9 mouse cellular contexts compared by ENCODE assay signal in the genomic region with DNA sequence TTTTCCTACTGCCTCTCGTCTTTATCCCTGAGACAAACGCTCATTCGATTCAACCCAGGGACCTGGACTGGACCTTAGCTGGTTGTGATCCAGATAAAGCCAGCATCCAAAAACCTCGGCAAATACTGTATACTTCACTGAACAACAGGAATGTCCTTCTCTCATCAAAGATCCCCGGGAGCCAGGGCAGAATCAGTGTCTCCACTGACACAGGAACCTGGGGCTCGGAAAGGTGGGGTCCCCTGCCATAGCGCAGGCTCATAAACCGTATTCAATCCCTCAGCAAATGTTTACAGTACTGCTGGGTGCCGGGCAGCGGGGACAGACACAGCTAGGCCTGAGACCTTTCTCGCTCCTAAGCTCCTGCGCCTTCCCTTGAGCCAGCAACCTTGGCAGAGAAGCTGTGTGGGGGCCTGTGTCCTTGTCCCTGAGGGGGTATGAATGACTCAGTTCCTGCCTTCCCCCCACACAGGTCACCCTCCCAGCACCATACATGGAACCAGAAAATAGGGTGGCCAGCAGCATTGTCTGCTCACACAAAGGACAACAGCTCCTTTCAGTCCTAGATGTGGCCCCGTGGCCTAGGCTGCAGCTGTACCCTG. TPM values are rescaled to one million over a fixed set of nuclear protein-coding genes. Genes with fewer than 3 reads are reported as not detected.
DNase-seq lines count a peak whose midpoint lies in the region; ATAC-seq lines count a peak whose summit lies in the region.
"Had no signal": no experiment of that assay in that cellular context is flagged by ENCODE, and none has a peak within 500 bp of the region (broad histone marks: within the 10 kb centered on the region; RNA-seq: fewer than 3 reads in every experiment).

No protein-coding gene starts in this region.

- H3K4me2 ChIP-seq in heart, embryonic 13.5 days, result no peak overlapping the region
- no peak overlapping the region for H3K4me2 ChIP-seq in forebrain, embryonic 14.5 days (ENCODE audit: low read length)

- intact Hi-C loops in heart, postnatal 25 days (cut with DNase I), result no loop called here

- no peaks in the 10 kb centered on the region for H3K27me3 ChIP-seq in heart, embryonic 13.5 days (replicated peaks)
- H3K27me3 ChIP-seq in forebrain, embryonic 14.5 days (replicated peaks; ENCODE audit: control insufficient read depth, insufficient read depth, low read length), result no peaks in the 10 kb centered on the region

- no peak for DNase-seq in heart, postnatal 25 days (ENCODE audit: low spot score)
- DNase-seq in R1 (ENCODE audit: low read depth, low spot score), result peak; percentile 29
- DNase-seq in forebrain, embryonic 14.5 days (ENCODE audit: low spot score), result peak; percentile 11
- DNase-seq in layer of hippocampus, postnatal 36 days, result peak; percentile 24 to 28
- no peak for DNase-seq in T-cell, adult 2 months (ENCODE audit: low spot score)
- DNase-seq in gastrocnemius, postnatal 4 days (ENCODE audit: low spot score in 2 of 2), result no peak

- peaks cover 52% of the 10 kb centered on the region for H3K36me3 ChIP-seq in heart, embryonic 13.5 days
- 0 out of 2 replicates have a peak, but pooled peaks cover 3% of the 10 kb centered on the region for H3K36me3 ChIP-seq in forebrain, embryonic 14.5 days (ENCODE audit: control insufficient read depth, insufficient read depth, low read length)

- no peak overlapping the region for H3K27ac ChIP-seq in heart, embryonic 13.5 days (replicated peaks)
- peak overlapping the region; percentile 48 for H3K27ac ChIP-seq in forebrain, embryonic 14.5 days (ENCODE audit: low read depth, low read length)

- no peaks in the 10 kb centered on the region for H3K9me3 ChIP-seq in heart, embryonic 13.5 days
- H3K9me3 ChIP-seq in forebrain, embryonic 14.5 days (replicated peaks; ENCODE audit: control insufficient read depth, low read length), result no peaks in the 10 kb centered on the region
- H3K9me3 ChIP-seq: G1E had no signal

- WGBS in heart, embryonic 13.5 days, result 71% methylated on average over 13 of the region's 13 CpGs
- WGBS in forebrain, embryonic 14.5 days, result 28% methylated on average over 13 of the region's 13 CpGs

- peaks cover 13% of the 10 kb centered on the region for H3K4me1 ChIP-seq in heart, embryonic 13.5 days
- peaks cover 6% of the 10 kb centered on the region; the same call in 1 of the 2 replicates for H3K4me1 ChIP-seq in forebrain, embryonic 14.5 days (ENCODE audit: control insufficient read depth, insufficient read depth, low read length)

- peak overlapping the region; percentile 37; the same call in 1 of the 2 replicates for H3K9ac ChIP-seq in heart, embryonic 13.5 days
- peak overlapping the region; percentile 3; the same call in 1 of the 2 replicates for H3K9ac ChIP-seq in forebrain, embryonic 14.5 days (ENCODE audit: low read length)

- no peak for ATAC-seq in heart, embryonic 13.5 days (ENCODE audit: extremely low read depth, insufficient number of reproducible peaks, low FRiP score, low TSS enrichment)
- ATAC-seq in forebrain, embryonic 14.5 days, result no peak
- no peak for ATAC-seq in granulocyte monocyte progenitor cell, adult 5-6 weeks (replicated peaks; ENCODE audit: poor library complexity, severe bottlenecking)

- no peak overlapping the region for H3K4me3 ChIP-seq in heart, embryonic 13.5 days
- H3K4me3 ChIP-seq in forebrain, embryonic 14.5 days (ENCODE audit: low read depth, low read length), result no peak overlapping the region

RNA-seq across cellular contexts. Expression of a gene that starts 23.1 kb away (rescaled TPM):
- 18.3 and 18.9 TPM in 2 replicates for polyA plus RNA-seq in heart, embryonic 13.5 days (2015; fragmentation: Nextera tagmentation; extraction: Ambion mirVana)
- total RNA-seq in heart, postnatal 25 days (2021), result 1 to 10 TPM; 5.4 to 6.3 TPM
- 13.5 and 16.2 TPM in 2 replicates for polyA plus RNA-seq in forebrain, embryonic 14.5 days (2014; fragmentation: Nextera tagmentation; extraction: Ambion mirVana)
- 10 to 100 TPM in 1 of 2 experiments, 1 to 10 TPM in 1; 9.6 to 11.3 TPM for total RNA-seq in layer of hippocampus, postnatal 36 days (2021)
- total RNA-seq in gastrocnemius, postnatal 4 days (2021), result 1 to 10 TPM; 9.0 to 9.6 TPM
- total RNA-seq in granulocyte monocyte progenitor cell, adult 5-6 weeks (2014; fragmentation: Nextera tagmentation), result 172 and 174 TPM in 2 replicates
- 148 and 151 TPM in 2 replicates for total RNA-seq in granulocyte monocyte progenitor cell, adult 5-6 weeks (2017)

Comparison
In these comparisons a context has a peak if more than half of its experiments do, and no peak if none do; other contexts are left out.
1. DNase-seq: peak in R1 (single experiment), forebrain, embryonic 14.5 days (single experiment) and layer of hippocampus, postnatal 36 days (2 of 2); none in heart, postnatal 25 days (single experiment), T-cell, adult 2 months (single experiment) and gastrocnemius, postnatal 4 days (0 of 2).
2. RNA of a gene that starts 23.1 kb away (total RNA-seq): 148 to 174 TPM in granulocyte monocyte progenitor cell, adult 5-6 weeks; 9.6 to 11.3 TPM in layer of hippocampus, postnatal 36 days, 9.0 to 9.6 TPM in gastrocnemius, postnatal 4 days and 5.4 to 6.3 TPM in heart, postnatal 25 days; every median in the first group is over 10 times any median in the second.